Mouse (Mus musculus): ENCODE data around the gene Gnl1. TPM values are rescaled to one million over a fixed set of nuclear protein-coding genes. Genes with fewer than 3 reads are reported as not detected.
"Not testable (repeated sequence)": the region's sequence is repeated elsewhere in the genome, so short reads cannot be mapped to it uniquely, and the experiment has no call there.

The Gnl1 gene
- polyA plus RNA-seq, 1 experiment from 2014 or later, result 59.2 TPM

GRCm38 (mm10) chr17:36028879-36029619 is 49.4 kb downstream of the Gnl1 start:
- 83% methylated on average over 7 of the region's 7 CpGs for WGBS
- Histone ChIP-seq H3K9ac (replicated peaks) (no peak overlapping the region), H3K4me1 (replicated peaks) (peaks cover 3% of the 10 kb centered on the region; the same call in 1 of the 2 replicates), H3K4me2 (no peak overlapping the region), H3K36me3 (no peaks in the 10 kb centered on the region), H3K27ac (no peak overlapping the region), H3K4me3 (replicated peaks) (no peak overlapping the region), H3K9me3 (no peaks in the 10 kb centered on the region), H3K27me3 (peaks cover 25% of the 10 kb centered on the region)
- ATAC-seq (ENCODE audit: insufficient number of reproducible peaks, insufficient read depth, low FRiP score, low TSS enrichment, low read depth), result no peak

- H3K27me3 ChIP-seq, result peaks cover 25% of the 10 kb centered on the region
- H3K4me1 ChIP-seq (replicated peaks); H3K9ac ChIP-seq (replicated peaks); ATAC-seq (ENCODE audit: insufficient number of reproducible peaks, insufficient read depth, low FRiP score, low TSS enrichment, low read depth); H3K36me3 ChIP-seq; H3K4me2 ChIP-seq; H3K4me3 ChIP-seq (replicated peaks); H3K27ac ChIP-seq; H3K9me3 ChIP-seq: not testable (repeated sequence)
- 72% methylated on average over 4 of the region's 4 CpGs for WGBS
Measured at GRCm38 (mm10) chr17:36030046-36030702, 50.5 kb downstream of the Gnl1 start.

GRCm38 (mm10) chr17:36030703-36031582 is 51.3 kb downstream of the Gnl1 start:
- H3K4me1 ChIP-seq (replicated peaks); ATAC-seq (ENCODE audit: insufficient number of reproducible peaks, insufficient read depth, low FRiP score, low TSS enrichment, low read depth); H3K27ac ChIP-seq; H3K36me3 ChIP-seq; H3K9me3 ChIP-seq; H3K9ac ChIP-seq (replicated peaks): not testable (repeated sequence)
- Histone ChIP-seq H3K4me3 (replicated peaks) (peak overlapping the region; percentile 50), H3K4me2 (peak overlapping the region; percentile 87), H3K27me3 (peaks cover 25% of the 10 kb centered on the region)
- 37% methylated on average over 8 of the region's 8 CpGs for WGBS

DNA sequence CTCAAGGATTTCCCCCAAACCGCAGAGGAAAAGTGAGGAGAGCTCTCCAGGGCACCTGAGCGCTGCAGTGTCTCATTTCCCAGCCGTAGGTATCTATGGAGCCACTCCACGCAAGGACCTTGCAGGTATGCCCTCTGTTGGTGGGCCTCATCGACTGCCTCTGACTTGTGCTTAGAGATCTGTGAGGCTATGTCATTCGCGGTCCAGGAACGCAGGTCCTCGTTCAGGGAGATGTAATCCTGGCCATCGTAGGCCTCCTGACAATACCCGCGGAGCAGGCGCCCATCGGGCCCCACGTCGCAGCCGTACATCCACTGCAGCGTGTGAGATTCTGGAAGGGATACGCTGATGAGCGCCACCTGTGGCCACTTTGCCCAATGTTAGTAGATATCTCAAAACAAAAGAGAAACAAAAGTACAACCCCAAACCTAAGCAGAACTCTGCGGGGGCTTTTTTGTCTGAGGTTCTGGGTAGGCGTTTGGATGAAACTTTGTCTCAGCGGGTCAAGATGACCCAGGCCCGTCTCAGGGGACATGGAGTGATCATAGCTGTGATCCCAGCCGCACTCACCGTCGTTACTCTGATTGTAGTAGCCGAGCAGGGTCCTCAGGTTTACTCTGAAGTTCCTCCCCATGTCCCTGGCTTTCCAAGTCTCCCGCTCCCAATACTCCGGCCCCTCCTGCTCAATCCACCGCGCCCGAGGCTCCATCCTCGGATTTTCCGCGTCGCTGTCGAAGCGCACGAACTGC is 52.1 kb downstream of the Gnl1 start:
- Histone ChIP-seq H3K4me2 (peak overlapping the region; percentile 87), H3K9ac (replicated peaks) (peak overlapping the region; percentile 65), H3K27me3 (peaks cover 25% of the 10 kb centered on the region), H3K4me3 (replicated peaks) (peak overlapping the region; percentile 50)
- not testable (repeated sequence) for H3K27ac ChIP-seq; ATAC-seq (ENCODE audit: insufficient number of reproducible peaks, insufficient read depth, low FRiP score, low TSS enrichment, low read depth); H3K36me3 ChIP-seq; H3K4me1 ChIP-seq (replicated peaks); H3K9me3 ChIP-seq
- 2% methylated on average over 40 of the region's 40 CpGs for WGBS

DNA sequence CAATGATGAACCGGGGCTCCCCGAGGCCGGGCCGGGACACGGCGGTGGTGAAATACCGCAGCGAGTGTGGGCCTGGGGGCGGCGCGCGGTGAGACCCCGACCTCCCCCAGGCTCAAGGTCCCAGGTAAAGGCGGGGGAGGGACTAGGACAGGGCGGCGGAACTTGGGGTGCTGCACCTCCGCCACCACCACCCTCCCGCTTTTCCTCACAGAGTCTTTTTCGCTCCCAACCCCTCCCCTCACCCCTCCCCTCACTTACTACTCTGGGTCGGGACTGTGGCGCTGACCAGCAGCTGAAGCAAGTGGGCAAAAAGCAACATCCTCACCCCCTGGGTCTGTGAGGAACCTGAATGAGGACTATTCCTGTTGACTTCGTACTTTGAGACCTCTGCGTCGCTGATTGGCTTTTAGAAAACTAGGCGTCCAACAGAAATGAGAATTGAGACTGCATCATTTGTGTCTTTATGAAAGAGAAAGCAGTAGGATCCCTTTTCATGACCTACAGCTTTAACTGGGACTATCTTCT is 52.8 kb downstream of the Gnl1 start, which contains the start of gene H2-T23:
TSS of gene H2-T23 (minus strand) at position 505 of the 525 bp plus-strand sequence.
- H3K36me3 ChIP-seq; H3K27ac ChIP-seq; H3K4me1 ChIP-seq (replicated peaks); H3K9me3 ChIP-seq: not testable (repeated sequence)
- H3K27me3 ChIP-seq, result peaks cover 25% of the 10 kb centered on the region
- ATAC-seq (ENCODE audit: insufficient number of reproducible peaks, insufficient read depth, low FRiP score, low TSS enrichment, low read depth), result peak; percentile 48; the same call in 1 of the 2 replicates
- under 1% methylated on average over 25 of the region's 25 CpGs for WGBS
- peak within 1 kb of the TSS; percentile 65 for H3K9ac ChIP-seq (replicated peaks)
- H3K4me3 ChIP-seq (replicated peaks), result peak within 1 kb of the TSS; percentile 50
- H3K4me2 ChIP-seq, result peak within 1 kb of the TSS; percentile 87

- not testable (repeated sequence) for H3K4me3 ChIP-seq (replicated peaks); H3K9ac ChIP-seq (replicated peaks); H3K27ac ChIP-seq; H3K4me2 ChIP-seq; H3K36me3 ChIP-seq; ATAC-seq (ENCODE audit: insufficient number of reproducible peaks, insufficient read depth, low FRiP score, low TSS enrichment, low read depth); H3K4me1 ChIP-seq (replicated peaks); H3K9me3 ChIP-seq
- 63% methylated on average over 3 of the region's 3 CpGs for WGBS
- peaks cover 25% of the 10 kb centered on the region for H3K27me3 ChIP-seq
Measured at GRCm38 (mm10) chr17:36034524-36034923, 54.9 kb downstream of the Gnl1 start.

DNA sequence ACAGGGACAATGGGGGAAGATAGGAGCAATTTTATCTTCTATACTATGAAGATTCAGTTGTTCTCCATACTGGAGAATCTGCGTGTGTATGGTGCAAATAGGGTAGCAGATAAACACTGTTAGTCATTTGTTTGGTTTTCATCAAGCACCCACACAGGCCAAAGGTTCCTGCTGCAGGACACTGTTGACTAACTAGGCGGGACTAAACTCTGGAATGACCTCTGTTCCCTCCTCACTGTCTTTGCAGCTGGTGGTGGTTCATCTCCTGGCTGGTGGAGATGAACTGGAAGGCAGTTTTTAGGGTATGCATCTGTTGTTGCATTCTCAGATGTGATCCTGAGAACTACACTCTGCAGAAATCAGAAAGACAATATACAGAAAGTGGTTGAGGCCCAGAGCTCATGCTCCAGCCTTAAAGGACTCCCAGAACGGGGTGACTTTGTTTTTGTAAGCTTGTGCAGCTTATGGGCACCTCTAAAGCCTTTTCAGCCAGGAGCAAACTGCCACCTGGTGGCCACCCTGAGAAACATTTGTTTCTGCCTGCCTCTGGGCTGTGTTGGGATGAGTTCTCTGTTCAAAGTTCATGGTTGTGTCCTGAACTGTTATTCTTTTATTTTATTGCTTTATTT is 55.5 kb downstream of the Gnl1 start:
- peaks cover 25% of the 10 kb centered on the region for H3K27me3 ChIP-seq
- H3K9ac ChIP-seq (replicated peaks); H3K4me2 ChIP-seq; H3K9me3 ChIP-seq; H3K4me1 ChIP-seq (replicated peaks); H3K4me3 ChIP-seq (replicated peaks); H3K36me3 ChIP-seq; H3K27ac ChIP-seq: not testable (repeated sequence)
- 36% methylated on average over 3 of the region's 3 CpGs for WGBS
- ATAC-seq (ENCODE audit: insufficient number of reproducible peaks, insufficient read depth, low FRiP score, low TSS enrichment, low read depth), result peak; percentile 53; the same call in 1 of the 2 replicates

- WGBS, result 84% methylated on average over 13 of the region's 13 CpGs
- ATAC-seq (ENCODE audit: insufficient number of reproducible peaks, insufficient read depth, low FRiP score, low TSS enrichment, low read depth); H3K4me2 ChIP-seq; H3K9ac ChIP-seq (replicated peaks); H3K4me1 ChIP-seq (replicated peaks); H3K4me3 ChIP-seq (replicated peaks); H3K36me3 ChIP-seq; H3K27ac ChIP-seq; H3K9me3 ChIP-seq: not testable (repeated sequence)
- peaks cover 17% of the 10 kb centered on the region for H3K27me3 ChIP-seq
Measured at GRCm38 (mm10) chr17:36036126-36036525, 56.5 kb downstream of the Gnl1 start.

Data from limb, embryonic 12.5 days (tissue).